Comparison of ENCODE assay signal across 22 mouse cellular contexts in the genomic region with DNA sequence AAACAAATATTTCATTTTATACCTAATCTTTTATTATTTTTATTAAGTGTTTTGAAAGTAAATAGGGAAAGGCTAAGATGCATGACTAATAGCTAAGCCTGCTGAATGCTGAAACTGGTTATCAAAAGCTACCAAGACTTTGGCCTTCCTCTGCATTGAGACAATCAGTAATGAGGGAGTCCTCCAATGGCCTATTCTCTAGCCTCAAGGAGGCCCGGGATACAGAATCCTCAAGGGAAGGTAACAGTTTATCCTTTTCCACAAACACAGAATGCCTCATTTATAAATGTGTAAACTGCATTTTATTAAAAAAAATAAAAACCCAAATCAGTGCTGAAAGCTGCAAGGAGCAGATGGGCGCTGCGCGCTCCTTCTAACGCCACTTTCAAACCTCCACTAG. TPM values are rescaled to one million over a fixed set of nuclear protein-coding genes. Genes with fewer than 3 reads are reported as not detected.
DNase-seq lines count a peak whose midpoint lies in the region; ATAC-seq and TF ChIP-seq lines count a peak whose summit lies in the region.
"Had no signal": no experiment of that assay in that cellular context is flagged by ENCODE, and none has a peak within 500 bp of the region (broad histone marks: within the 10 kb centered on the region; RNA-seq: fewer than 3 reads in every experiment).

No protein-coding gene starts in this region.

- no peaks in the 10 kb centered on the region for H3K27me3 ChIP-seq in forebrain, embryonic 14.5 days (replicated peaks; ENCODE audit: control insufficient read depth, insufficient read depth, low read length)
- H3K27me3 ChIP-seq in forebrain, embryonic 12.5 days, result no peaks in the 10 kb centered on the region
- H3K27me3 ChIP-seq in hindbrain, embryonic 12.5 days, result no peaks in the 10 kb centered on the region; the same call in 1 of the 2 replicates
- no peaks in the 10 kb centered on the region for H3K27me3 ChIP-seq in hindbrain, postnatal 0 days (ENCODE audit: insufficient read depth, low read length)
- peaks cover 6% of the 10 kb centered on the region; the same call in 1 of the 2 replicates for H3K27me3 ChIP-seq in midbrain, embryonic 12.5 days
- H3K27me3 ChIP-seq: embryonic facial prominence, embryonic 12.5 days had no signal

- no peak overlapping the region for H3K4me2 ChIP-seq in forebrain, embryonic 14.5 days (ENCODE audit: low read length)
- no peak overlapping the region for H3K4me2 ChIP-seq in forebrain, embryonic 12.5 days
- H3K4me2 ChIP-seq in hindbrain, embryonic 12.5 days (replicated peaks), result no peak overlapping the region
- H3K4me2 ChIP-seq in hindbrain, postnatal 0 days (ENCODE audit: low read depth, low read length), result no peak overlapping the region
- peak overlapping the region; percentile 23 for H3K4me2 ChIP-seq in midbrain, embryonic 12.5 days (replicated peaks)
- H3K4me2 ChIP-seq: embryonic facial prominence, embryonic 12.5 days; hindbrain, embryonic 14.5 days had no signal

- DNase-seq in forebrain, embryonic 14.5 days (ENCODE audit: low spot score), result peak; percentile 29
- DNase-seq in hindbrain, postnatal 0 days (ENCODE audit: low spot score), result no peak
- no peak for DNase-seq in left cerebral cortex, adult 2 months (ENCODE audit: extremely low spot score in 1 of 2, low spot score in 2 of 2)
- DNase-seq in layer of hippocampus, adult 11-12 months (ENCODE audit: low spot score), result no peak
- DNase-seq: adrenal gland, postnatal 10 days; cerebellum, adult 11-12 months; cerebellum, adult 9-10 months; cerebellum, postnatal 25 days; gastrocnemius, postnatal 10 days; heart, adult 18-20 months; heart, postnatal 10 days; heart, postnatal 4 days had no signal

- WGBS in forebrain, embryonic 14.5 days, result 33% methylated on average over 5 of the region's 5 CpGs
- WGBS in forebrain, embryonic 12.5 days, result 45% methylated on average over 5 of the region's 5 CpGs
- 63% methylated on average over 5 of the region's 5 CpGs for WGBS in hindbrain, embryonic 12.5 days
- 70% methylated on average over 5 of the region's 5 CpGs for WGBS in hindbrain, postnatal 0 days
- 51% methylated on average over 5 of the region's 5 CpGs for WGBS in midbrain, embryonic 12.5 days

- intact Hi-C loops in left cerebral cortex, adult 2 months (cut with DNase I), result no loop called here

- H3K9me3 ChIP-seq in forebrain, embryonic 14.5 days (replicated peaks; ENCODE audit: control insufficient read depth, low read length), result no peaks in the 10 kb centered on the region
- H3K9me3 ChIP-seq in forebrain, embryonic 12.5 days, result peaks cover 2% of the 10 kb centered on the region; the same call in 1 of the 2 replicates
- no peaks in the 10 kb centered on the region for H3K9me3 ChIP-seq in hindbrain, embryonic 12.5 days (replicated peaks)
- no peaks in the 10 kb centered on the region for H3K9me3 ChIP-seq in hindbrain, postnatal 0 days (ENCODE audit: low read length)
- H3K9me3 ChIP-seq in midbrain, embryonic 12.5 days, result no peaks in the 10 kb centered on the region
- H3K9me3 ChIP-seq: embryonic facial prominence, embryonic 12.5 days; heart, embryonic 10.5 days had no signal

- H3K4me3 ChIP-seq in forebrain, embryonic 14.5 days (ENCODE audit: low read depth, low read length), result no peak overlapping the region
- no peak overlapping the region for H3K4me3 ChIP-seq in forebrain, embryonic 12.5 days (replicated peaks)
- no peak overlapping the region for H3K4me3 ChIP-seq in hindbrain, embryonic 12.5 days
- no peak overlapping the region for H3K4me3 ChIP-seq in hindbrain, postnatal 0 days (ENCODE audit: low read length)
- H3K4me3 ChIP-seq in midbrain, embryonic 12.5 days, result no peak overlapping the region
- no peak overlapping the region for H3K4me3 ChIP-seq in left cerebral cortex, adult 2 months
- H3K4me3 ChIP-seq: embryonic facial prominence, embryonic 12.5 days; heart, embryonic 10.5 days had no signal

- no peak for TF ChIP-seq CTCF in hindbrain, postnatal 0 days (IDR thresholded peaks at IDR 0.05; ENCODE audit: low read depth)
- TF ChIP-seq CTCF in left cerebral cortex, adult 2 months (IDR thresholded peaks at IDR 0.05), result no peak

- 0 out of 2 replicates have a peak, but pooled peaks have one; percentile 19 for ATAC-seq in forebrain, embryonic 14.5 days
- ATAC-seq in forebrain, embryonic 12.5 days (ENCODE audit: low FRiP score), result no peak
- ATAC-seq in hindbrain, embryonic 12.5 days (ENCODE audit: low FRiP score), result peak; percentile 53; the same call in 1 of the 2 replicates
- no peak for ATAC-seq in hindbrain, postnatal 0 days
- ATAC-seq in midbrain, embryonic 12.5 days (ENCODE audit: low FRiP score, low read depth), result peak; percentile 61; the same call in 1 of the 2 replicates
- ATAC-seq: inflammation-experienced regulatory T-cells, adult 6 months had no signal

- H3K27ac ChIP-seq in forebrain, embryonic 14.5 days (ENCODE audit: low read depth, low read length), result no peak overlapping the region
- H3K27ac ChIP-seq in forebrain, embryonic 12.5 days, result no peak overlapping the region
- no peak overlapping the region for H3K27ac ChIP-seq in hindbrain, embryonic 12.5 days
- no peak overlapping the region for H3K27ac ChIP-seq in hindbrain, postnatal 0 days
- H3K27ac ChIP-seq in midbrain, embryonic 12.5 days (replicated peaks), result peak overlapping the region; percentile 66
- H3K27ac ChIP-seq in left cerebral cortex, adult 2 months, result no peak overlapping the region
- H3K27ac ChIP-seq: embryonic facial prominence, embryonic 12.5 days; heart, embryonic 10.5 days; hindbrain, embryonic 14.5 days had no signal

- peaks cover 6% of the 10 kb centered on the region for H3K4me1 ChIP-seq in forebrain, embryonic 14.5 days (ENCODE audit: control insufficient read depth, insufficient read depth, low read length)
- H3K4me1 ChIP-seq in forebrain, embryonic 12.5 days, result peaks cover 28% of the 10 kb centered on the region
- H3K4me1 ChIP-seq in hindbrain, embryonic 12.5 days, result peaks cover 8% of the 10 kb centered on the region; the same call in 1 of the 2 replicates
- no peaks in the 10 kb centered on the region for H3K4me1 ChIP-seq in hindbrain, postnatal 0 days (ENCODE audit: insufficient read depth, low read length)
- peaks cover 23% of the 10 kb centered on the region for H3K4me1 ChIP-seq in midbrain, embryonic 12.5 days
- H3K4me1 ChIP-seq: embryonic facial prominence, embryonic 12.5 days; heart, embryonic 10.5 days had no signal

- H3K36me3 ChIP-seq in forebrain, embryonic 14.5 days (ENCODE audit: control insufficient read depth, insufficient read depth, low read length), result no peaks in the 10 kb centered on the region
- H3K36me3 ChIP-seq in forebrain, embryonic 12.5 days (replicated peaks), result 0 out of 2 replicates have a peak, but pooled peaks cover 3% of the 10 kb centered on the region
- no peaks in the 10 kb centered on the region for H3K36me3 ChIP-seq in hindbrain, embryonic 12.5 days
- peaks cover 7% of the 10 kb centered on the region; the same call in 1 of the 2 replicates for H3K36me3 ChIP-seq in hindbrain, postnatal 0 days (ENCODE audit: insufficient read depth, low read length)
- no peaks in the 10 kb centered on the region for H3K36me3 ChIP-seq in midbrain, embryonic 12.5 days

- no peak overlapping the region for H3K9ac ChIP-seq in forebrain, embryonic 14.5 days (ENCODE audit: low read length)
- H3K9ac ChIP-seq in forebrain, embryonic 12.5 days, result no peak overlapping the region
- H3K9ac ChIP-seq in hindbrain, embryonic 12.5 days, result no peak overlapping the region
- no peak overlapping the region for H3K9ac ChIP-seq in hindbrain, postnatal 0 days (replicated peaks; ENCODE audit: low read length)
- no peak overlapping the region for H3K9ac ChIP-seq in midbrain, embryonic 12.5 days (replicated peaks)
- H3K9ac ChIP-seq: embryonic facial prominence, embryonic 12.5 days; hindbrain, embryonic 14.5 days had no signal

RNA-seq across cellular contexts. Expression of a gene that starts 54.8 kb away (rescaled TPM):
- polyA plus RNA-seq in forebrain, embryonic 14.5 days (2014; fragmentation: Nextera tagmentation; extraction: Ambion mirVana), result 9.8 and 11.1 TPM in 2 replicates
- polyA plus RNA-seq in forebrain, embryonic 12.5 days (2016; fragmentation: Nextera tagmentation; extraction: Ambion mirVana), result 34.2 and 34.9 TPM in 2 replicates
- polyA plus RNA-seq in hindbrain, embryonic 12.5 days (2016; fragmentation: Nextera tagmentation; extraction: Ambion mirVana), result 3.4 and 3.6 TPM in 2 replicates
- total RNA-seq in hindbrain, postnatal 0 days (2014; rRNA removed), result 0.36 and 1.2 TPM in 2 replicates
- polyA plus RNA-seq in hindbrain, postnatal 0 days (2015; fragmentation: Nextera tagmentation; extraction: Ambion mirVana), result 0.74 and 0.86 TPM in 2 replicates
- 26.8 and 42.7 TPM in 2 replicates for polyA plus RNA-seq in midbrain, embryonic 12.5 days (2016; fragmentation: Nextera tagmentation; extraction: Ambion mirVana)
- total RNA-seq in left cerebral cortex, adult 2 months (2021), result 1 to 10 TPM; 5.0 to 7.4 TPM
- total RNA-seq: adrenal gland, postnatal 4 days; gastrocnemius, postnatal 10 days; gastrocnemius, postnatal 4 days; heart, postnatal 10 days; MEL had no signal
- polyA plus RNA-seq: inflammation-experienced regulatory T-cells, adult 6 months had no signal

Comparison
In these comparisons a context has a peak if more than half of its experiments do, and no peak if none do; other contexts are left out.
1. ATAC-seq: peak in forebrain, embryonic 14.5 days (single experiment), hindbrain, embryonic 12.5 days (single experiment) and midbrain, embryonic 12.5 days (single experiment); none in forebrain, embryonic 12.5 days (single experiment) and hindbrain, postnatal 0 days (single experiment).